Mouse (Mus musculus) ES-E14 (cell line): ENCODE measurements at regions not wholly inside any gene's neighbourhood (a gene's known extent, or its start where the extent isn't known, plus 50 kb on each side); places are given as distances from the start of the nearest gene placed in this dataset.

Experiments used
- DNase-seq: peaks from one replicate; pipeline ENCODE4 v3.0.0-alpha.2; 2013; ENCODE audit warnings: low read depth, low spot score
- H3K27ac ChIP-seq: 2 replicates; pipeline ENCODE4 v1.5.1; 2012; ENCODE audit warnings: low read depth, mild to moderate bottlenecking, low read length, moderate library complexity, mixed read lengths; ENCODE audit not compliant: poor library complexity, insufficient read depth, severe bottlenecking
- H3K36me3 ChIP-seq: 2 replicates; pipeline ENCODE4 v1.6.1; 2012; ENCODE audit warnings: mild to moderate bottlenecking, low read length, moderate library complexity, mixed read lengths; ENCODE audit not compliant: control insufficient read depth, poor library complexity, insufficient read depth, severe bottlenecking
- H3K4me1 ChIP-seq, 2 experiments: fragments of 150-350 bp in 1 of 2; sonication (generic) in 1 of 2; 2 replicates each; pipeline ENCODE4 v1.6.1; 2012; ENCODE audit warnings: low read length in 2 of 2, mild to moderate bottlenecking in 1 of 2, mixed read lengths in 1 of 2; ENCODE audit not compliant: control insufficient read depth in 2 of 2, insufficient read depth in 2 of 2, poor library complexity in 1 of 2
- H3K4me3 ChIP-seq, 2 experiments: fragments of 150-350 bp in 1 of 2; sonication (generic) in 1 of 2; 2 replicates each; pipeline ENCODE4 v1.5.1; 2012; ENCODE audit warnings: low read length in 2 of 2, low read depth in 1 of 2, mild to moderate bottlenecking in 1 of 2, mixed read lengths in 1 of 2; ENCODE audit not compliant: insufficient read depth in 1 of 2, poor library complexity in 1 of 2, severe bottlenecking in 1 of 2
- H3K9ac ChIP-seq: 2 replicates; pipeline ENCODE4 v1.6.1; 2012; ENCODE audit warnings: low read depth, mild to moderate bottlenecking, low read length, mixed read lengths; ENCODE audit not compliant: poor library complexity, insufficient read depth, severe bottlenecking
- H3K9me3 ChIP-seq: fragments of 150-350 bp; sonication (generic); 2 replicates; pipeline ENCODE4 v1.6.1; 2012; ENCODE audit warnings: low read depth, mild to moderate bottlenecking, low read length; ENCODE audit not compliant: control insufficient read depth, insufficient read depth
- CHD2 ChIP-seq: IDR thresholded peaks from 2 replicates; pipeline ENCODE4 v1.6.1; 2014; ENCODE audit warnings: mild to moderate bottlenecking, low read depth, low read length, inconsistent platforms
- HCFC1 ChIP-seq: IDR thresholded peaks from 2 replicates; pipeline ENCODE4 v1.6.1; 2012; ENCODE audit warnings: low read length, inconsistent platforms, borderline replicate concordance; ENCODE audit not compliant: insufficient read depth
- MAFK ChIP-seq: IDR thresholded peaks from 2 replicates; pipeline ENCODE4 v1.6.1; 2014; ENCODE audit warnings: mild to moderate bottlenecking, low read depth, low read length, inconsistent platforms; ENCODE audit not compliant: insufficient read depth
- ZC3H11A ChIP-seq: IDR thresholded peaks from 2 replicates; pipeline ENCODE4 v1.6.1; 2012; ENCODE audit warnings: low read depth, mild to moderate bottlenecking, inconsistent platforms, low read length, borderline replicate concordance
- ZNF384 ChIP-seq: IDR thresholded peaks from 2 replicates; pipeline ENCODE4 v1.6.1; 2012; ENCODE audit warnings: low read depth, low read length, inconsistent platforms
- in situ Hi-C, 2 experiments: fragments of 600-800 bp; cut with MboI; formaldehyde crosslinking; loops; one replicate each; pipeline ENCODE4 v1.15.1; 2025; ENCODE audit warnings: low sequenced_read_pairs in 2 of 2, inconsistent platforms in 1 of 2; ENCODE audit not compliant: unreplicated experiment in 2 of 2

DNA sequence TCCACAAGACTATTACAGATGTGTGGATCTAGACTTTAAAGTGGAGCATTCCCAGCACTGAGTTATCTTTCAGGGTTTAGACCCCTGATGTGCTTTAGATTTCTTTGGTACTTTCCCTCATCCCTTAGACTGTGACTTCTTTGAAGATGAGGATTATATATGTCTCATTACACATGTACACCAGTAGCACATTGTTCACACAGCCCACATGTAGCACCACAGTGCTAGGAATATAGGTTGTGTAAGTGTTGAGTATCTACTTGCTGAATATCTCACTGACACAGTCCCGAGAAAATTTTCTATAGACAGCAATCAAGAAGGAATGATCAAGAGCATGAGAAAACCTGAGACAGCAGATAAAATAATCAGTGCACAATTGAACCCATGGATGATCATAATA lies 243.4 kb upstream of the Brinp1 start:
- no peak for TF ChIP-seq HCFC1
- TF ChIP-seq CHD2, result no peak
- no peak for TF ChIP-seq MAFK
- no peak for TF ChIP-seq ZNF384
- TF ChIP-seq ZC3H11A, result no peak
- Histone ChIP-seq H3K4me1 (no peaks in the 10 kb centered on the region), H3K9me3 (no peaks in the 10 kb centered on the region), H3K9ac (no peak overlapping the region), H3K4me3 (no peak overlapping the region), H3K36me3 (no peaks in the 10 kb centered on the region), H3K27ac (no peak overlapping the region)
- DNase-seq, result no peak
- in situ Hi-C loops, result no loop called here

DNA sequence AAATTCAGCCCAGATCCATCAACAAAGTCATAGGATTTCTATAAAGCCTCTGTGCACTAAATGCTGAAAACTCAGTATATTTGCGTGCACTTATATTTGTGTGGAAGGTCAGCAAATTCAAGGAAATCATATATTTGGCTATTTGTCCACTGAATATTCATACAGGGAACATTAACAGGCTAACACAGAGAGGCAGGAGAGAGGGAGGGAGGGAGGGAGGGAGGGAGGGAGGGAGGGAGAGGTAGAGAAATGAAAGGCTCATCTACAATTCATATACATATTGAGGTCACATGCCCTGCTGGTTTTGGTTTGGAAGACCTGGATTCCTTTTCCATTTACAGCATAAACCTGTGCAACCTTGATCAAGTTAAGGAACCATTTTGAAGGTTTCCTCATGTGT lies 241.9 kb upstream of the Brinp1 start:
- TF ChIP-seq ZNF384, result no peak
- Histone ChIP-seq H3K36me3 (no peaks in the 10 kb centered on the region), H3K27ac (no peak overlapping the region), H3K4me1 (no peaks in the 10 kb centered on the region), H3K9me3 (no peaks in the 10 kb centered on the region), H3K4me3 (no peak overlapping the region), H3K9ac (no peak overlapping the region)
- in situ Hi-C loops, result no loop called here
- DNase-seq, result no peak

DNA sequence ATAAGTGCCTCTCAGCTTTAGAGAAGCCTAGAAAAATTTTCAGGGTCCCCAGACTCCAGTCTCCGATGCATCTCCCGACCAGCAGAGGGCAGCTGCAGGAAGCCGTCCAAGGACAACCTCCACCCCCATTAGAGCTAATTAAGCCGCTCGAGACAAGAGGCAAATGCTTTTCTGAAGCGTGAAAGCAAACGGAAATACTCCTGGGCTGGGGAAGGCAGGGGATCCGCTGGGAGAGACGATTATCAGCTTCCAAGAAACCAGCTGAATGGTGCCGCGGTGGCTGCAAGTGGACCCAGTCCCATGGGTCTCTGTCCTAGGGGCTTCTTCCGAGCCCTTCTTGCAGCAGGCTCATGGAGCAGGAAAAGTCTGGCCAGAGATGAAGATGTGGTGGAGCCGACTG lies 241.4 kb upstream of the Brinp1 start:
- TF ChIP-seq ZC3H11A, result peak; percentile 43; the same call in 1 of the 2 replicates
- TF ChIP-seq ZNF384, result no peak
- TF ChIP-seq MAFK, result no peak
- Histone ChIP-seq H3K4me1 (no peaks in the 10 kb centered on the region), H3K27ac (no peak overlapping the region), H3K36me3 (no peaks in the 10 kb centered on the region), H3K9me3 (no peaks in the 10 kb centered on the region), H3K4me3 (peak overlapping the region in 1 of 2 experiments; percentile 55; a peak in 2 of 4 replicates), H3K9ac (no peak overlapping the region; the same call in 1 of the 2 replicates)
- DNase-seq, result peak; percentile 41
- in situ Hi-C loops, result no loop called here
